Mouse (Mus musculus) embryonic facial prominence, embryonic 11.5 days (tissue): ENCODE data around the gene Pou2f3. TPM values are rescaled to one million over a fixed set of nuclear protein-coding genes. Genes with fewer than 3 reads are reported as not detected.

Source experiments
- ATAC-seq: fragments of 200-750 bp; cut with Nextera tagmentation; replicated peaks from 2 replicates; pipeline ENCODE4 v1.8.0; 2017; ENCODE audit warnings: low read depth; ENCODE audit not compliant: insufficient number of reproducible peaks, low FRiP score, low TSS enrichment
- DNase-seq: peaks from one replicate; pipeline ENCODE4 v3.0.0-alpha.2; 2015; ENCODE audit warnings: low spot score
- H3K27ac ChIP-seq: fragments of 300-500 bp; sonication (generic); replicated peaks from 2 replicates; pipeline ENCODE4 v1.5.1; 2014; ENCODE audit warnings: mild to moderate bottlenecking, low read depth, low read length, control low read depth
- H3K27me3 ChIP-seq: fragments of 300-500 bp; sonication (generic); 2 replicates; pipeline ENCODE4 v1.6.1; 2014; ENCODE audit warnings: mild to moderate bottlenecking, low read length, moderate library complexity, mixed read lengths; ENCODE audit not compliant: control insufficient read depth, insufficient read depth
- H3K36me3 ChIP-seq: fragments of 300-500 bp; sonication (generic); replicated peaks from 2 replicates; pipeline ENCODE4 v1.6.1; 2014; ENCODE audit warnings: low read depth, mild to moderate bottlenecking, low read length, moderate library complexity, mixed read lengths; ENCODE audit not compliant: control insufficient read depth, insufficient read depth
- H3K4me1 ChIP-seq: fragments of 300-500 bp; sonication (generic); 2 replicates; pipeline ENCODE4 v1.6.1; 2014; ENCODE audit warnings: low read length, mixed read lengths; ENCODE audit not compliant: control insufficient read depth, insufficient read depth
- H3K4me2 ChIP-seq: fragments of 300-500 bp; sonication (generic); 2 replicates; pipeline ENCODE4 v1.6.1; 2014; ENCODE audit warnings: low read depth, mild to moderate bottlenecking, control low read depth, low read length, moderate library complexity
- H3K4me3 ChIP-seq: fragments of 300-500 bp; sonication (generic); 2 replicates; pipeline ENCODE4 v1.5.1; 2014; ENCODE audit warnings: low read depth, low read length, control low read depth
- H3K9ac ChIP-seq: fragments of 300-500 bp; sonication (generic); replicated peaks from 2 replicates; pipeline ENCODE4 v1.6.1; 2014; ENCODE audit warnings: mild to moderate bottlenecking, control low read depth, low read length
- H3K9me3 ChIP-seq: fragments of 300-500 bp; sonication (generic); replicated peaks from 2 replicates; pipeline ENCODE4 v1.6.1; 2016; ENCODE audit warnings: mild to moderate bottlenecking, low read length, inconsistent platforms, mixed read lengths; ENCODE audit not compliant: control insufficient read depth
- WGBS: fragments of 180-500 bp; shearing (Covaris S2); extraction: QIAGEN DNeasy Blood & Tissue Kit; methylation state at CpG from one replicate; pipeline ENCODE4 v1.1.7; 2014; 5-methylcytosine and 5-hydroxymethylcytosine counted together
- polyA plus RNA-seq: library from polyadenylated mRNA; unstranded; fragments of >200 nt; fragmentation: Nextera tagmentation; extraction: Ambion mirVana; gene quantifications from 2 replicates; pipeline ENCODE4 v1.2.1, GENCODE M21; 2014

Pou2f3 gene
- polyA plus RNA-seq, 1 experiment from 2014 or later: not detected

- no peaks in the 10 kb centered on the region for H3K36me3 ChIP-seq
- no peak overlapping the region for H3K27ac ChIP-seq
- no peaks in the 10 kb centered on the region for H3K9me3 ChIP-seq
- no peak for DNase-seq
- no peak overlapping the region for H3K4me2 ChIP-seq
- no peak for ATAC-seq
- H3K4me1 ChIP-seq: no peaks in the 10 kb centered on the region; the same call in 1 of the 2 replicates
- WGBS: 69% methylated on average over 3 of the region's 3 CpGs
- no peak overlapping the region for H3K9ac ChIP-seq
- H3K4me3 ChIP-seq: no peak overlapping the region
- H3K27me3 ChIP-seq: peaks cover 2% of the 10 kb centered on the region; the same call in 1 of the 2 replicates
These were observed 21.2 kb downstream of the Pou2f3 start for GRCm38 (mm10) chr9:43189021-43189356.

- Histone ChIP-seq H3K27ac (no peak overlapping the region), H3K4me1 (no peaks in the 10 kb centered on the region), H3K9ac (no peak overlapping the region), H3K27me3 (no peaks in the 10 kb centered on the region), H3K4me2 (no peak overlapping the region), H3K9me3 (no peaks in the 10 kb centered on the region), H3K4me3 (no peak overlapping the region), H3K36me3 (no peaks in the 10 kb centered on the region)
- whole genome bisulfite sequencing: 69% methylated on average over 12 of the region's 12 CpGs
- no peak for ATAC-seq
- DNase-seq: no peak
These were observed 21.7 kb downstream of the Pou2f3 start for GRCm38 (mm10) chr9:43188309-43189020.

GRCm38 (mm10) chr9:43179614-43180013, 30.6 kb downstream of the Pou2f3 start:
- Histone ChIP-seq H3K4me3 (no peak overlapping the region), H3K27me3 (no peaks in the 10 kb centered on the region), H3K4me2 (no peak overlapping the region), H3K36me3 (no peaks in the 10 kb centered on the region), H3K4me1 (no peaks in the 10 kb centered on the region), H3K9me3 (no peaks in the 10 kb centered on the region), H3K9ac (no peak overlapping the region), H3K27ac (no peak overlapping the region)
- ATAC-seq (no peak), DNase-seq (no peak)
- 57% methylated on average over 5 of the region's 5 CpGs for WGBS

- Histone ChIP-seq H3K27ac (no peak overlapping the region), H3K9me3 (no peaks in the 10 kb centered on the region), H3K9ac (no peak overlapping the region), H3K36me3 (no peaks in the 10 kb centered on the region), H3K4me1 (no peaks in the 10 kb centered on the region), H3K4me3 (no peak overlapping the region), H3K27me3 (no peaks in the 10 kb centered on the region), H3K4me2 (no peak overlapping the region)
- ATAC-seq (no peak), DNase-seq (no peak)
- 60% methylated on average over 7 of the region's 7 CpGs for WGBS
These were observed 32.0 kb downstream of the Pou2f3 start for GRCm38 (mm10) chr9:43178172-43178571.

- Histone ChIP-seq H3K9ac (no peak overlapping the region), H3K4me3 (no peak overlapping the region), H3K9me3 (no peaks in the 10 kb centered on the region), H3K4me2 (no peak overlapping the region), H3K36me3 (no peaks in the 10 kb centered on the region), H3K4me1 (no peaks in the 10 kb centered on the region), H3K27me3 (no peaks in the 10 kb centered on the region), H3K27ac (no peak overlapping the region)
- 79% methylated on average over 8 of the region's 8 CpGs for WGBS
- no peak for DNase-seq
- no peak for ATAC-seq
These were observed 43.1 kb downstream of the Pou2f3 start for GRCm38 (mm10) chr9:43167081-43167480.

GRCm38 (mm10) chr9:43166346-43166745, 43.8 kb downstream of the Pou2f3 start:
- H3K9me3 ChIP-seq: no peaks in the 10 kb centered on the region
- ATAC-seq: no peak
- H3K4me2 ChIP-seq: no peak overlapping the region
- no peaks in the 10 kb centered on the region for H3K4me1 ChIP-seq
- DNase-seq: peak; percentile 54
- no peaks in the 10 kb centered on the region for H3K27me3 ChIP-seq
- no peak overlapping the region for H3K9ac ChIP-seq
- 0 out of 2 replicates have a peak overlapping the region, but pooled peaks have one; percentile 28 for H3K27ac ChIP-seq
- H3K4me3 ChIP-seq: no peak overlapping the region
- no peaks in the 10 kb centered on the region for H3K36me3 ChIP-seq
- 52% methylated on average over 6 of the region's 6 CpGs for WGBS

GRCm38 (mm10) chr9:43155960-43156359, 54.2 kb downstream of the Pou2f3 start:
- Histone ChIP-seq H3K4me2 (no peak overlapping the region), H3K9ac (no peak overlapping the region), H3K27me3 (no peaks in the 10 kb centered on the region), H3K4me3 (no peak overlapping the region), H3K4me1 (no peaks in the 10 kb centered on the region), H3K9me3 (no peaks in the 10 kb centered on the region), H3K36me3 (no peaks in the 10 kb centered on the region), H3K27ac (no peak overlapping the region)
- ATAC-seq (no peak), DNase-seq (no peak)
- WGBS: 84% methylated on average over 6 of the region's 6 CpGs

GRCm38 (mm10) chr9:43151779-43152178, 58.4 kb downstream of the Pou2f3 start:
- no peak for DNase-seq
- no peak overlapping the region for H3K9ac ChIP-seq
- H3K27ac ChIP-seq: no peak overlapping the region
- 80% methylated on average over 6 of the region's 6 CpGs for WGBS
- H3K4me3 ChIP-seq: no peak overlapping the region
- H3K9me3 ChIP-seq: no peaks in the 10 kb centered on the region
- ATAC-seq: no peak
- H3K36me3 ChIP-seq: no peaks in the 10 kb centered on the region
- H3K4me2 ChIP-seq: no peak overlapping the region
- no peaks in the 10 kb centered on the region for H3K4me1 ChIP-seq
- no peaks in the 10 kb centered on the region for H3K27me3 ChIP-seq
